Mouse (Mus musculus): ENCODE data around the gene Tmc5. TPM values are rescaled to one million over a fixed set of nuclear protein-coding genes. Genes with fewer than 3 reads are reported as not detected.

Tmc5 gene
- polyA plus RNA-seq, 1 experiment, result 0.50 TPM

DNA sequence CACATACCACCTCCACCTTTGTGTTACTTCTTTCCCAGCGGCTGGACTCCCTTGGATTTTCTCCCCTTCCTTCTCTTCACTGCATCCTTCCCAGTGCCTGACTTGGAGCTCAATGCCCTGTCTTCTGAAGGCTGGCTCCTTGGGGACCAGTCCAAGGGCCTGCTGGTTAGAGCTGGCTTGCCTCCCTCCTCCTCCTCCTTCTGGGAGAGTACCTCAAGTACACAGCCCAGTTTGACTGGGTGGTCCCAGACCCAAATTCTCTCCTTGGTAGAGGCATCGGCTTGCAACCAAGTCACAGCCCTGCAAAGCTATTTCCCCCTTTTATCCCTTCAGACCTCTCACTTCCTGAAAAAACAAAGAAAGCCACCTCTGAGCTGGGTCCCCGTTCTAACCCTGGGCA lies 18.8 kb upstream of the Tmc5 start:
- Histone ChIP-seq H3K4me3 (ENCODE audit: control insufficient read depth, insufficient read depth, low read length) (no peak overlapping the region), H3K27me3 (ENCODE audit: control insufficient read depth, insufficient read depth, low read length) (no peaks in the 10 kb centered on the region), H3K4me1 (replicated peaks; ENCODE audit: control insufficient read depth, insufficient read depth, low read length) (no peaks in the 10 kb centered on the region), H3K27ac (ENCODE audit: control insufficient read depth, insufficient read depth, low read length) (no peak overlapping the region), H3K36me3 (ENCODE audit: control insufficient read depth, insufficient read depth, low read length) (no peaks in the 10 kb centered on the region)
- no peak for DNase-seq
- WGBS, result 49% methylated on average over 3 of the region's 3 CpGs
- TF ChIP-seq POLR2A (IDR thresholded peaks at IDR 0.05; ENCODE audit: control insufficient read depth, extremely low read depth, insufficient read depth, low read length, poor library complexity) (no peak), CTCF (IDR thresholded peaks at IDR 0.05; ENCODE audit: borderline replicate concordance, control insufficient read depth, extremely low read depth, insufficient read depth, low read length, poor library complexity) (no peak)

DNA sequence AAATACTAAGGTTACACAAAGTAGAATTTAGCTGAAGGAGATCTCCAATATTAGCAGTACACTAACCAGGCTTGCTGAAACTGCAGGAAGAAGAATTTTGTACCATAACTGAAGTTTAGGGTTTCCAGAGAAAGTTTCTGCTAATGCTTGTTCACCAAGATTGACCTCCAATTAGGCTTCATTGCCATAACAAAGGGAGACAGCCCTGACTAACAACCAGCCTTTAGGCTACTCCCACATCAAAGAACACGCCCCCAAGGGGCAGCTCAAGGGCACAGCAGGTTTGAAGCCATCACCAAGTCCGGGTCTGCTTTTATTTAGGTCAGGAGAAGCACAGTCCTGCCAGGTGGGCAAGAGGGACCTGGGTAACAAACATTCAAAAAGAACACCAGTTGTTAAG lies 17.2 kb upstream of the Tmc5 start:
- Histone ChIP-seq H3K27me3 (ENCODE audit: control insufficient read depth, insufficient read depth, low read length) (peaks cover 6% of the 10 kb centered on the region; the same call in 1 of the 2 replicates), H3K36me3 (ENCODE audit: control insufficient read depth, insufficient read depth, low read length) (no peaks in the 10 kb centered on the region), H3K4me3 (ENCODE audit: control insufficient read depth, insufficient read depth, low read length) (no peak overlapping the region), H3K27ac (ENCODE audit: control insufficient read depth, insufficient read depth, low read length) (no peak overlapping the region), H3K4me1 (replicated peaks; ENCODE audit: control insufficient read depth, insufficient read depth, low read length) (0 out of 2 replicates have a peak, but pooled peaks cover 4% of the 10 kb centered on the region)
- no peak for TF ChIP-seq POLR2A (IDR thresholded peaks at IDR 0.05; ENCODE audit: control insufficient read depth, extremely low read depth, insufficient read depth, low read length, poor library complexity)
- no peak for TF ChIP-seq CTCF (IDR thresholded peaks at IDR 0.05; ENCODE audit: borderline replicate concordance, control insufficient read depth, extremely low read depth, insufficient read depth, low read length, poor library complexity)
- WGBS, result 70% methylated on average over 2 of the region's 2 CpGs
- DNase-seq, result no peak

DNA sequence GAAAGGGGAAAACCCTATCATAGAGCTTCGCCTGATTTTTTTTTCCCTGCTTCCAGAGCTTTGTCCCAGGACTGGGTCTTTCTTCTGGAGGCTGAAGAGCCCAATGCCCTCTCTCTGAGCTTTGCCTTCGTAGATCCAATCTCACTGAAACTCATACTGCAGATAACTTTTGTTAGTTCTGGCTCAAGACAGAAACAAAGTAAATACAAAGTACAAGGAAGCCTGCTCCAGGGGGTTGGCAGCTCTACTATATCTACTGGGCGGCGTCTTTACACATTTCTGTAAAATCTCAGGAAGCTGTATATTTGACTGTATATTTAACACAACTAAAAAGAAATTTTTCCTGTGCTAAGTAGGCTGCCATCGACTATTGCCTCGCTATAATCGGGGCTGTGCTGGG lies 13.3 kb upstream of the Tmc5 start:
- H3K27ac ChIP-seq (ENCODE audit: control insufficient read depth, insufficient read depth, low read length), result no peak overlapping the region
- 39% methylated on average over 7 of the region's 7 CpGs for WGBS
- H3K27me3 ChIP-seq (ENCODE audit: control insufficient read depth, insufficient read depth, low read length), result peaks cover 6% of the 10 kb centered on the region; the same call in 1 of the 2 replicates
- H3K4me3 ChIP-seq (ENCODE audit: control insufficient read depth, insufficient read depth, low read length), result no peak overlapping the region
- TF ChIP-seq POLR2A (IDR thresholded peaks at IDR 0.05; ENCODE audit: control insufficient read depth, extremely low read depth, insufficient read depth, low read length, poor library complexity), result no peak
- no peak for TF ChIP-seq CTCF (IDR thresholded peaks at IDR 0.05; ENCODE audit: borderline replicate concordance, control insufficient read depth, extremely low read depth, insufficient read depth, low read length, poor library complexity)
- 0 out of 2 replicates have a peak, but pooled peaks cover 4% of the 10 kb centered on the region for H3K4me1 ChIP-seq (replicated peaks; ENCODE audit: control insufficient read depth, insufficient read depth, low read length)
- no peak for DNase-seq
- no peaks in the 10 kb centered on the region for H3K36me3 ChIP-seq (ENCODE audit: control insufficient read depth, insufficient read depth, low read length)

- DNase-seq, result peak; percentile 69
- Histone ChIP-seq H3K27ac (ENCODE audit: control insufficient read depth, insufficient read depth, low read length) (no peak within 1 kb of the TSS), H3K36me3 (ENCODE audit: control insufficient read depth, insufficient read depth, low read length) (no peaks in the 10 kb centered on the region), H3K4me1 (replicated peaks; ENCODE audit: control insufficient read depth, insufficient read depth, low read length) (0 out of 2 replicates have a peak, but pooled peaks cover 4% of the 10 kb centered on the region), H3K4me3 (ENCODE audit: control insufficient read depth, insufficient read depth, low read length) (peak within 1 kb of the TSS; percentile 41), H3K27me3 (ENCODE audit: control insufficient read depth, insufficient read depth, low read length) (peaks cover 6% of the 10 kb centered on the region; the same call in 1 of the 2 replicates)
- WGBS, result 4% methylated on average over 51 of the region's 51 CpGs
- TF ChIP-seq POLR2A (IDR thresholded peaks at IDR 0.05; ENCODE audit: control insufficient read depth, extremely low read depth, insufficient read depth, low read length, poor library complexity) (no peak), CTCF (IDR thresholded peaks at IDR 0.05; ENCODE audit: borderline replicate concordance, control insufficient read depth, extremely low read depth, insufficient read depth, low read length, poor library complexity) (0 out of 2 replicates have a peak, but pooled peaks have one; percentile 22)
These were observed 12.7 kb upstream of the Tmc5 start, which contains the start of gene Tmc7 for GRCm38 (mm10) chr7:118584257-118584907. TSS of gene Tmc7 (minus strand) at chr7:118584736.

- TF ChIP-seq CTCF (IDR thresholded peaks at IDR 0.05; ENCODE audit: borderline replicate concordance, control insufficient read depth, extremely low read depth, insufficient read depth, low read length, poor library complexity), result no peak
- H3K36me3 ChIP-seq (ENCODE audit: control insufficient read depth, insufficient read depth, low read length), result no peaks in the 10 kb centered on the region
- 0 out of 2 replicates have a peak, but pooled peaks cover 4% of the 10 kb centered on the region for H3K4me1 ChIP-seq (replicated peaks; ENCODE audit: control insufficient read depth, insufficient read depth, low read length)
- peaks cover 6% of the 10 kb centered on the region; the same call in 1 of the 2 replicates for H3K27me3 ChIP-seq (ENCODE audit: control insufficient read depth, insufficient read depth, low read length)
- DNase-seq, result no peak
- H3K27ac ChIP-seq (ENCODE audit: control insufficient read depth, insufficient read depth, low read length), result no peak overlapping the region
- WGBS, result 69% methylated on average over 5 of the region's 5 CpGs
- no peak overlapping the region for H3K4me3 ChIP-seq (ENCODE audit: control insufficient read depth, insufficient read depth, low read length)
These were observed 12.2 kb upstream of the Tmc5 start for GRCm38 (mm10) chr7:118584926-118585325.

GRCm38 (mm10) chr7:118585856-118586255 lies 11.2 kb upstream of the Tmc5 start:
- 85% methylated on average over 6 of the region's 6 CpGs for WGBS
- Histone ChIP-seq H3K4me3 (ENCODE audit: control insufficient read depth, insufficient read depth, low read length) (no peak overlapping the region), H3K27me3 (ENCODE audit: control insufficient read depth, insufficient read depth, low read length) (peaks cover 6% of the 10 kb centered on the region; the same call in 1 of the 2 replicates), H3K4me1 (replicated peaks; ENCODE audit: control insufficient read depth, insufficient read depth, low read length) (0 out of 2 replicates have a peak, but pooled peaks cover 4% of the 10 kb centered on the region), H3K27ac (ENCODE audit: control insufficient read depth, insufficient read depth, low read length) (no peak overlapping the region), H3K36me3 (ENCODE audit: control insufficient read depth, insufficient read depth, low read length) (no peaks in the 10 kb centered on the region)
- DNase-seq, result no peak
- no peak for TF ChIP-seq CTCF (IDR thresholded peaks at IDR 0.05; ENCODE audit: borderline replicate concordance, control insufficient read depth, extremely low read depth, insufficient read depth, low read length, poor library complexity)
- no peak for TF ChIP-seq POLR2A (IDR thresholded peaks at IDR 0.05; ENCODE audit: control insufficient read depth, extremely low read depth, insufficient read depth, low read length, poor library complexity)
